Mouse (Mus musculus) urinary bladder, adult 18-20 months (tissue): ENCODE results near the gene 4930524N10Rik.

Experiments used
- DNase-seq, 2 experiments: peaks; one replicate each; pipeline ENCODE4 v3.0.0; 2022; ENCODE audit warnings: low spot score in 2 of 2, mixed read lengths in 2 of 2

Gene 4930524N10Rik

DNA sequence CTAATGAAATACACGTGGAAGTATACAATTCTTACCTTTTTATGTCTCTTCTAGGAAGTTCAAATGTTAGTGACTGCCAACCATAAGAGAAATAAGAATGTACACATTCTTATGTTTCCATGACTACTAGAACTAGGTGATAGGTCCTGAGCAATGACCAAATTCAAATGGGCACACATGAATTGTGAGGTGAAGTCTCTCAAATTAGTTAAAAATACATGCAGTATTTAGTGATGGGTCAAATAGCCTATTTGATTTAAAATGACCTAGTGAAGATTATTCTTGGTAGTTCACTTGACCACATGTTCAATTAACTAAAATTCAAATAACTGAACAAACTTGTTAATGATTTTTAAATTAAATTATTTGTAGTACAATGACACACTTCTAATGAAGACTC is at the start of gene 4930524N10Rik:
TSS of gene 4930524N10Rik (minus strand) at position 101 of the 400 bp plus-strand sequence.
- DNase-seq = no peak

- no peak for DNase-seq
Measured at GRCm38 (mm10) chrX:154350042-154350441, 6.8 kb upstream of the 4930524N10Rik start.

GRCm38 (mm10) chrX:154349302-154350041 is 6.3 kb upstream of the 4930524N10Rik start:
- DNase-seq = no peak

GRCm38 (mm10) chrX:154347933-154348332 is 4.7 kb upstream of the 4930524N10Rik start:
- no peak for DNase-seq
